Mouse (Mus musculus) neural tube, embryonic 15.5 days (tissue): ENCODE data around the gene Ppm1e. TPM values are rescaled to one million over a fixed set of nuclear protein-coding genes. Genes with fewer than 3 reads are reported as not detected.

Experiments
- ATAC-seq: fragments of 200-750 bp; cut with Nextera tagmentation; 2 replicates; pipeline ENCODE4 v1.8.0; 2017; ENCODE audit warnings: mild to moderate bottlenecking, moderate TSS enrichment, moderate library complexity; ENCODE audit not compliant: low FRiP score
- H3K27ac ChIP-seq: fragments of 300-500 bp; sonication (generic); replicated peaks from 2 replicates; pipeline ENCODE4 v1.5.1; 2015; ENCODE audit warnings: mild to moderate bottlenecking, inconsistent platforms
- H3K27me3 ChIP-seq: fragments of 300-500 bp; sonication (generic); replicated peaks from 2 replicates; pipeline ENCODE4 v1.6.1; 2015; ENCODE audit warnings: inconsistent platforms
- H3K36me3 ChIP-seq: fragments of 300-500 bp; sonication (generic); 2 replicates; pipeline ENCODE4 v1.6.1; 2015; ENCODE audit warnings: inconsistent platforms
- H3K4me1 ChIP-seq: fragments of 300-500 bp; sonication (generic); 2 replicates; pipeline ENCODE4 v1.6.1; 2015; ENCODE audit warnings: inconsistent platforms
- H3K4me2 ChIP-seq: fragments of 300-500 bp; sonication (generic); 2 replicates; pipeline ENCODE4 v1.6.1; 2015; ENCODE audit warnings: inconsistent platforms, mild to moderate bottlenecking, moderate library complexity
- H3K4me3 ChIP-seq: fragments of 300-500 bp; sonication (generic); replicated peaks from 2 replicates; pipeline ENCODE4 v1.5.1; 2015; ENCODE audit warnings: mild to moderate bottlenecking, inconsistent platforms
- H3K9ac ChIP-seq: fragments of 300-500 bp; sonication (generic); replicated peaks from 2 replicates; pipeline ENCODE4 v1.6.1; 2015; ENCODE audit warnings: mild to moderate bottlenecking, inconsistent platforms
- H3K9me3 ChIP-seq: fragments of 300-500 bp; sonication (generic); replicated peaks from 2 replicates; pipeline ENCODE4 v1.6.1; 2016; ENCODE audit warnings: inconsistent platforms
- WGBS: fragments of 180-500 bp; shearing (Covaris S2); methylation state at CpG from one replicate; pipeline ENCODE4 v1.1.7; 2015; ENCODE audit warnings: mixed read lengths; 5-methylcytosine and 5-hydroxymethylcytosine counted together
- polyA plus RNA-seq: library from polyadenylated mRNA; unstranded; fragments of >200 nt; fragmentation: Nextera tagmentation; extraction: Ambion mirVana; gene quantifications from 2 replicates; pipeline ENCODE4 v1.2.1, GENCODE M21; 2015

Gene Ppm1e
- polyA plus RNA-seq, 1 experiment from 2014 or later = 26.3 TPM

- Histone ChIP-seq H3K27me3 (no peaks in the 10 kb centered on the region), H3K27ac (no peak overlapping the region), H3K4me3 (no peak overlapping the region), H3K9ac (no peak overlapping the region), H3K4me2 (no peak overlapping the region), H3K36me3 (peaks cover 9% of the 10 kb centered on the region), H3K9me3 (no peaks in the 10 kb centered on the region), H3K4me1 (no peaks in the 10 kb centered on the region)
- 81% methylated on average over 5 of the region's 5 CpGs for WGBS
- ATAC-seq = no peak
These were observed 146.5 kb downstream of the Ppm1e start for GRCm38 (mm10) chr11:87212313-87212712.

Other genes starting within 250 kb of the Ppm1e start
- gene Ska2, start 249.8 kb downstream of the Ppm1e start, polyA plus RNA-seq = 32.8 and 38.2 TPM in 2 replicates
- gene Trim37, start 231.9 kb downstream of the Ppm1e start, polyA plus RNA-seq = 71.4 and 79.3 TPM in 2 replicates
- gene Rad51c, start 45.9 kb upstream of the Ppm1e start, polyA plus RNA-seq = 4.0 and 5.7 TPM in 2 replicates
- gene Tex14, start 46.0 kb upstream of the Ppm1e start, polyA plus RNA-seq = 0.86 and 0.92 TPM in 2 replicates
- gene Gm11492, start 207.6 kb upstream of the Ppm1e start, polyA plus RNA-seq = not detected in 2 replicates
- 34.6 and 38.3 TPM in 2 replicates for gene Sept4, start 209.9 kb upstream of the Ppm1e start, polyA plus RNA-seq
- gene Mtmr4, start 233.1 kb upstream of the Ppm1e start, polyA plus RNA-seq = 41.0 and 42.8 TPM in 2 replicates